Mouse (Mus musculus) megakaryocyte, embryonic 14.5 days (primary cell): Measurements from ENCODE around the gene Clybl.

ENCODE experiments used
- FLI1 ChIP-seq: IDR thresholded peaks from 2 replicates; pipeline ENCODE4 v1.6.1; 2012; ENCODE audit warnings: low read length, inconsistent platforms, mixed read lengths
- GATA1 ChIP-seq: IDR thresholded peaks from 3 replicates; pipeline ENCODE4 v1.6.1; 2012; ENCODE audit warnings: mixed read lengths, low read length, inconsistent platforms, borderline replicate concordance

DNA sequence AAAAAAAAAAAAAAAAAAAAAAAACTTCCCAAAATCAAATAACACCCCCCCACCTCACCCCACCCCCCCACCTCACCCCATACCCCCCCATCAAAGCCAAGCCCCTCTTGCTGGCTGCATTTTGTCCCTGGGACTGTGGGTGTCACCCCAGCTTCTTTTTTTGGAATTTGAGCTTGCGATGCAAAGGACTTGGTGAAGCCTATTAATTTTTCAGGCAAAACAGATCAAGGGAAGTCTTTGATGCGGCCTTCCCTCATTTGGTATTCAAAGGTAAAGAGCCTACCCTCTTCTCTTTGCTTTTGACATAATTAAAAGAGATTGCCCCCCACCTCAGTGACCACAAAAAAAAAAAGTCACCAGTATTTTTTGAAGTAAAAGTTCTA is 44.6 kb downstream of the Clybl start:
- no peak for TF ChIP-seq GATA1
- TF ChIP-seq FLI1 = no peak
